Mouse (Mus musculus): ENCODE measurements around the gene Pltp.
A peak's percentile ranks its signal among the peaks of the same experiment; 100 is the strongest.

DNA sequence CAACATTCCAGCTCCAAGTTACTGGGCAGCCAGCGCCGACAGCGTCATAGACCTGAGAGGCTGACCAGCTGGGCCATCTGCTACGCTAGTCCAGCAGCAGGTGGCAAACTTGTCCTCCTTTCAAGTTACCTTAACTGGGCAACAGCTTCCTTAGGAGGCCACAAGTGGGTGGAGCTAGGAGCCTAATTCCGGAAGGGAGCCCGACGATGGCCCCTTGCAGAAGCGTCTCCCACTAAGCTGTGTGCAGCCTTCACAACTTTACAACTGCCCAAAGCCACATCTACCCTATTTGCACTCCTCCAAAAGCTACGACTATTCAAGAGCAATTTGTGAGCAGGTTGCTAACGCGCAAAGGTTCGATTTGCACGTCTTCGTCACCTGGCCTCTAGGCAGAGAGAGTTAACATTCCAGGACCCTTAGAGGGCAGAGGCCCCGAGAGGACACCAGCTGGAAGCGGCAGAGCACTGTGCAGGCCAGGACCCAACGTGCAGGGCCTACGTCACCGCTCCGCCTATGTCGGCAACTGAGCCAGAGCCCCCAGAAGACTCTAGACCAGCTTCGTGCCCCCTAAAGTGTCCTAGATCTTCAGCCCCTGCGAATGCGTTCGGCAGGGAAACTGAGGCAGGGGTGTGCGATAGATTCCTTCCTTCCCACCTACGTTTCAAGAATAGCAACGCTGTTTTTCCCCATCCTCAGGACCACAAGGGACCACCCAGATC lies 21.2 kb upstream of the Pltp start:
- no peak for TF ChIP-seq ZKSCAN1 (IDR thresholded peaks at IDR 0.05; ENCODE audit: low read depth, low read length)
- TF ChIP-seq CTCF (IDR thresholded peaks at IDR 0.05 in 2 of 3, conservative IDR thresholded peaks at IDR 0.05 in 1 of 3; ENCODE audit: control insufficient read depth in 1 of 3, insufficient read depth in 1 of 3, low read depth in 2 of 3, low read length in 3 of 3, poor library complexity in 1 of 3, severe bottlenecking in 1 of 3): peak in 1 of 3 experiments; percentile 21; a peak in 2 of 6 replicates
- no peak; the same call in 1 of the 2 replicates for TF ChIP-seq ZC3H11A (IDR thresholded peaks at IDR 0.05; ENCODE audit: low read depth, low read length)
- peak; percentile 66 for TF ChIP-seq NELFE (IDR thresholded peaks at IDR 0.05; ENCODE audit: low read depth, low read length)
- TF ChIP-seq POLR2A (IDR thresholded peaks at IDR 0.05; ENCODE audit: control insufficient read depth in 1 of 2, insufficient read depth in 1 of 2, low read depth in 1 of 2, low read length in 2 of 2, poor library complexity in 1 of 2): peak in 1 of 2 experiments; percentile 78; a peak in 3 of 4 replicates
- TF ChIP-seq EP300 (IDR thresholded peaks at IDR 0.05; ENCODE audit: low read depth in 1 of 2, low read length in 2 of 2): no peak
- TF ChIP-seq CHD2 (IDR thresholded peaks at IDR 0.05; ENCODE audit: low read length): no peak
- TF ChIP-seq SMC3 (IDR thresholded peaks at IDR 0.05; ENCODE audit: low read depth, low read length): no peak
- TF ChIP-seq TCF12 (IDR thresholded peaks at IDR 0.05; ENCODE audit: low read depth, low read length): no peak
- no peak for TF ChIP-seq MAFK (IDR thresholded peaks at IDR 0.05; ENCODE audit: borderline replicate concordance, low read depth, low read length)
- TF ChIP-seq USF1 (IDR thresholded peaks at IDR 0.05; ENCODE audit: low read depth, low read length): no peak
